ENCODE assay signal across 16 mouse cellular contexts in genomic region chr19:37585684-37586083, GRCm38 (mm10). TPM values are rescaled to one million over a fixed set of nuclear protein-coding genes. Genes with fewer than 3 reads are reported as not detected.
A peak's percentile ranks its signal among the peaks of the same experiment; 100 is the strongest.
DNase-seq lines count a peak whose midpoint lies in the region; ATAC-seq lines count a peak whose summit lies in the region.
"Had no signal": no experiment of that assay in that cellular context is flagged by ENCODE, and none has a peak within 500 bp of the region (broad histone marks: within the 10 kb centered on the region; RNA-seq: fewer than 3 reads in every experiment).

No protein-coding gene starts in this region.

- no peak overlapping the region for H3K4me3 ChIP-seq in kidney, embryonic 16.5 days (ENCODE audit: low read length)
- H3K4me3 ChIP-seq: embryonic facial prominence, embryonic 13.5 days; gastrocnemius, adult 2 months; heart, adult 2 months; heart, embryonic 15.5 days; hindbrain, embryonic 10.5 days; midbrain, embryonic 12.5 days had no signal

- no peak overlapping the region for H3K9ac ChIP-seq in kidney, embryonic 16.5 days (replicated peaks; ENCODE audit: low read length)
- H3K9ac ChIP-seq: embryonic facial prominence, embryonic 13.5 days; heart, embryonic 15.5 days; midbrain, embryonic 12.5 days had no signal

- no peaks in the 10 kb centered on the region for H3K9me3 ChIP-seq in kidney, embryonic 16.5 days (ENCODE audit: low read length)
- H3K9me3 ChIP-seq: embryonic facial prominence, embryonic 13.5 days; heart, embryonic 15.5 days; hindbrain, embryonic 10.5 days; midbrain, embryonic 12.5 days had no signal

- peaks cover 3% of the 10 kb centered on the region; the same call in 1 of the 2 replicates for H3K4me1 ChIP-seq in kidney, embryonic 16.5 days (ENCODE audit: insufficient read depth, low read length)
- H3K4me1 ChIP-seq: embryonic facial prominence, embryonic 13.5 days; heart, embryonic 15.5 days; hindbrain, embryonic 10.5 days; midbrain, embryonic 12.5 days had no signal

- no peak for ATAC-seq in kidney, embryonic 16.5 days (ENCODE audit: low FRiP score, low TSS enrichment)
- ATAC-seq in hematopoietic stem cell, adult 5-6 weeks (replicated peaks in 1 of 2; ENCODE audit: insufficient read depth in 1 of 2, low FRiP score in 2 of 2, low TSS enrichment in 1 of 2, low read depth in 1 of 2, poor library complexity in 2 of 2, severe bottlenecking in 2 of 2): peak; percentile 69 to 75
- ATAC-seq in megakaryocyte-erythroid progenitor cell, adult 5-6 weeks (replicated peaks; ENCODE audit: low FRiP score, low TSS enrichment, poor library complexity, severe bottlenecking): peak; percentile 58
- no peak for ATAC-seq in inflammation-experienced regulatory T-cells, adult 6 months
- ATAC-seq: activated CD4-positive, CD25-positive, alpha-beta regulatory T cell, adult 4 months; Patski had no signal

- H3K4me2 ChIP-seq in kidney, embryonic 16.5 days (replicated peaks; ENCODE audit: low read depth, low read length): no peak overlapping the region
- H3K4me2 ChIP-seq: embryonic facial prominence, embryonic 13.5 days; heart, embryonic 15.5 days; midbrain, embryonic 12.5 days had no signal

- H3K27me3 ChIP-seq in kidney, embryonic 16.5 days (ENCODE audit: insufficient read depth, low read length): no peaks in the 10 kb centered on the region
- H3K27me3 ChIP-seq: embryonic facial prominence, embryonic 13.5 days; heart, embryonic 15.5 days; midbrain, embryonic 12.5 days; Patski had no signal

- peak; percentile 18 for DNase-seq in kidney, postnatal 10 days
- peak; percentile 65 for DNase-seq in 416B (ENCODE audit: low read depth)
- DNase-seq in thymus, postnatal 14 days: no peak
- DNase-seq: cerebellum, adult 8-10 months; gastrocnemius, adult 2 months; heart, adult 2 months had no signal

- no peak overlapping the region for H3K27ac ChIP-seq in kidney, embryonic 16.5 days (ENCODE audit: low read length)
- H3K27ac ChIP-seq: embryonic facial prominence, embryonic 13.5 days; gastrocnemius, adult 2 months; heart, adult 2 months; heart, embryonic 15.5 days; hindbrain, embryonic 10.5 days; midbrain, embryonic 12.5 days had no signal

- H3K36me3 ChIP-seq in kidney, embryonic 16.5 days (ENCODE audit: insufficient read depth, low read length): 0 out of 2 replicates have a peak, but pooled peaks cover 3% of the 10 kb centered on the region
- H3K36me3 ChIP-seq: embryonic facial prominence, embryonic 13.5 days; heart, embryonic 15.5 days; hindbrain, embryonic 10.5 days; midbrain, embryonic 12.5 days had no signal

- WGBS in kidney, embryonic 16.5 days: 51% methylated on average over 8 of the region's 8 CpGs

RNA-seq across cellular contexts. Expression of gene Exoc6, which starts 35.5 kb away (rescaled TPM):
- 25.3 and 26.9 TPM in 2 replicates for polyA plus RNA-seq in kidney, embryonic 16.5 days (2015; fragmentation: Nextera tagmentation; extraction: Ambion mirVana)
- 101 and 116 TPM in 2 replicates for total RNA-seq in hematopoietic stem cell, adult 5-6 weeks (2017)
- total RNA-seq in megakaryocyte-erythroid progenitor cell, adult 5-6 weeks (2014; fragmentation: Nextera tagmentation): 46.9 and 49.2 TPM in 2 replicates
- 104 and 109 TPM in 2 replicates for total RNA-seq in megakaryocyte-erythroid progenitor cell, adult 5-6 weeks (2017)
- polyA plus RNA-seq in inflammation-experienced regulatory T-cells, adult 6 months (2017; shearing (Covaris generic)): 10 to 100 TPM; 33.8 to 49.4 (median 36.4) TPM

Comparison
In these comparisons a context has a peak if more than half of its experiments do, and no peak if none do; other contexts are left out.
1. ATAC-seq: peak in hematopoietic stem cell, adult 5-6 weeks (2 of 2) and megakaryocyte-erythroid progenitor cell, adult 5-6 weeks (single experiment); none in kidney, embryonic 16.5 days (single experiment) and inflammation-experienced regulatory T-cells, adult 6 months (single experiment).